Mouse (Mus musculus) frontal cortex, adult 2 months (tissue): ENCODE measurements around the gene Spata33. TPM values are rescaled to one million over a fixed set of nuclear protein-coding genes. Genes with fewer than 3 reads are reported as not detected.
A peak's percentile ranks its signal among the peaks of the same experiment; 100 is the strongest.
"Not testable (repeated sequence)": the region's sequence is repeated elsewhere in the genome, so short reads cannot be mapped to it uniquely, and the experiment has no call there.

Source experiments
- DNase-seq, 2 experiments: peaks; one replicate each; pipeline ENCODE4 v3.0.0; 2022; ENCODE audit warnings: low spot score in 1 of 2; ENCODE audit errors: extremely low spot score in 1 of 2
- polyA plus RNA-seq: library from polyadenylated mRNA; depleted of rRNA; stranded (reverse); fragments of >200 nt; gene quantifications from 2 replicates; pipeline ENCODE4 v1.2.3, GENCODE M21; 2012; rRNA removed

Gene Spata33
- polyA plus RNA-seq = 9.3 and 9.7 TPM in 2 replicates

GRCm38 (mm10) chr8:123212321-123213117 lies at the start of gene Spata33, which contains the start of gene Chmp1a:
Gene Spata33 (plus strand): TSS chr8:123212832.
Gene Chmp1a (minus strand): TSS chr8:123212763.
- DNase-seq = peak; percentile 80 to 85

GRCm38 (mm10) chr8:123181391-123181790 lies 31.2 kb upstream of the Spata33 start:
- DNase-seq = no peak

- no peak for DNase-seq
These were observed 26.8 kb upstream of the Spata33 start, which contains the start of gene Dpep1 for GRCm38 (mm10) chr8:123185566-123186409. Gene Dpep1 (plus strand): TSS chr8:123186242.

- DNase-seq = no peak
These were observed 24.6 kb upstream of the Spata33 start for GRCm38 (mm10) chr8:123188006-123188405.

GRCm38 (mm10) chr8:123188841-123189240 lies 23.8 kb upstream of the Spata33 start:
- DNase-seq = no peak

- DNase-seq = peak; percentile 46 to 89
These were observed 22.0 kb upstream of the Spata33 start for GRCm38 (mm10) chr8:123190678-123191077.

GRCm38 (mm10) chr8:123191908-123192307 lies 20.7 kb upstream of the Spata33 start:
- no peak for DNase-seq

GRCm38 (mm10) chr8:123193771-123194170 lies 18.9 kb upstream of the Spata33 start:
- DNase-seq = no peak

- DNase-seq = not testable (repeated sequence)
These were observed 15.6 kb upstream of the Spata33 start for GRCm38 (mm10) chr8:123197016-123197415.

- DNase-seq = no peak
These were observed 12.8 kb upstream of the Spata33 start for GRCm38 (mm10) chr8:123199864-123200263.

GRCm38 (mm10) chr8:123202288-123202687 lies 10.3 kb upstream of the Spata33 start:
- DNase-seq = peak in 1 of 2 experiments; percentile 87

- DNase-seq = no peak
These were observed 9.1 kb upstream of the Spata33 start for GRCm38 (mm10) chr8:123203571-123203970.

GRCm38 (mm10) chr8:123211876-123212275 lies 756 bp upstream of the Spata33 start:
- no peak for DNase-seq

GRCm38 (mm10) chr8:123213118-123213772 lies 613 bp downstream of the Spata33 start:
- no peak for DNase-seq

GRCm38 (mm10) chr8:123215430-123215829 lies 2.8 kb downstream of the Spata33 start:
- DNase-seq = no peak

- DNase-seq = no peak
These were observed 8.3 kb downstream of the Spata33 start for GRCm38 (mm10) chr8:123220917-123221316.

GRCm38 (mm10) chr8:123224278-123225266 lies 11.9 kb downstream of the Spata33 start, which contains the start of gene Cdk10:
Gene Cdk10 (plus strand): TSS chr8:123224842.
- peak; percentile 85 to 97 for DNase-seq

- DNase-seq = peak in 1 of 2 experiments; percentile 49
These were observed 15.8 kb downstream of the Spata33 start for GRCm38 (mm10) chr8:123228416-123228815.

GRCm38 (mm10) chr8:123230326-123230725 lies 17.7 kb downstream of the Spata33 start:
- not testable (repeated sequence) for DNase-seq
